Mouse (Mus musculus): Measurements from ENCODE around the gene Hbp1.

GRCm38 (mm10) chr12:31892079-31892478 is 58.3 kb downstream of the Hbp1 start:
- TF ChIP-seq GATA1 (IDR thresholded peaks at IDR 0.05; ENCODE audit: low read length) (no peak), TAL1 (IDR thresholded peaks at IDR 0.05; ENCODE audit: low read length) (no peak)

All from erythroblast, embryonic 14.5 days (primary cell).